Mouse (Mus musculus) forebrain, embryonic 10.5 days (tissue): ENCODE results near the gene Wtap. TPM values are rescaled to one million over a fixed set of nuclear protein-coding genes. Genes with fewer than 3 reads are reported as not detected.
"Not testable (repeated sequence)": the region's sequence is repeated elsewhere in the genome, so short reads cannot be mapped to it uniquely, and the experiment has no call there.

ENCODE experiments used
- DNase-seq: peaks from one replicate; pipeline ENCODE4 v3.0.0-alpha.2; 2017; ENCODE audit warnings: low spot score; ENCODE audit errors: extremely low spot score
- H3K27ac ChIP-seq: fragments of 300-500 bp; sonication (generic); 2 replicates; pipeline ENCODE4 v1.5.1; 2016; ENCODE audit warnings: mild to moderate bottlenecking
- H3K27me3 ChIP-seq: fragments of 300-500 bp; sonication (generic); 2 replicates; pipeline ENCODE4 v1.6.1; 2016; ENCODE audit warnings: mild to moderate bottlenecking; ENCODE audit not compliant: poor library complexity, severe bottlenecking
- H3K36me3 ChIP-seq: fragments of 300-500 bp; sonication (generic); replicated peaks from 2 replicates; pipeline ENCODE4 v1.6.1; 2016; ENCODE audit warnings: mild to moderate bottlenecking, moderate library complexity
- H3K4me1 ChIP-seq: fragments of 300-500 bp; sonication (generic); 2 replicates; pipeline ENCODE4 v1.6.1; 2016
- H3K4me3 ChIP-seq: fragments of 300-500 bp; sonication (generic); 2 replicates; pipeline ENCODE4 v1.5.1; 2016; ENCODE audit warnings: mild to moderate bottlenecking, moderate library complexity
- H3K9me3 ChIP-seq: fragments of 300-500 bp; sonication (generic); 2 replicates; pipeline ENCODE4 v1.6.1; 2016; ENCODE audit warnings: mild to moderate bottlenecking, moderate library complexity
- WGBS: fragments of 180-500 bp; shearing (Covaris S2); methylation state at CpG from one replicate; pipeline ENCODE4 v1.1.7; 2016; 5-methylcytosine and 5-hydroxymethylcytosine counted together
- polyA plus RNA-seq: library from polyadenylated mRNA; unstranded; fragments of >200 nt; fragmentation: Nextera tagmentation; extraction: Ambion mirVana; gene quantifications from 2 replicates; pipeline ENCODE4 v1.2.1, GENCODE M21; 2016

The Wtap gene
- polyA plus RNA-seq: 140 and 149 TPM in 2 replicates

GRCm38 (mm10) chr17:12994069-12994468 lies at the start of gene Wtap:
Gene Wtap, minus strand, starts transcription at chr17:12994169.
- Histone ChIP-seq H3K36me3 (peaks cover 5% of the 10 kb centered on the region), H3K27ac (peak within 1 kb of the TSS; percentile 99), H3K4me3 (peak within 1 kb of the TSS; percentile 99), H3K9me3 (no peaks in the 10 kb centered on the region), H3K4me1 (peaks cover 15% of the 10 kb centered on the region), H3K27me3 (no peaks in the 10 kb centered on the region)
- WGBS: 79% methylated on average over 1 of the region's 1 CpGs
- DNase-seq: no peak

GRCm38 (mm10) chr17:13036627-13037192 lies 42.7 kb upstream of the Wtap start:
- DNase-seq, H3K36me3 ChIP-seq, H3K9me3 ChIP-seq, H3K27me3 ChIP-seq, H3K27ac ChIP-seq, H3K4me3 ChIP-seq, H3K4me1 ChIP-seq: not testable (repeated sequence)
- 92% methylated on average over 4 of the region's 12 CpGs for WGBS

GRCm38 (mm10) chr17:13013316-13013715 lies 19.3 kb upstream of the Wtap start:
- H3K4me1 ChIP-seq: peaks cover 9% of the 10 kb centered on the region
- H3K36me3 ChIP-seq: peaks cover 57% of the 10 kb centered on the region
- no peak for DNase-seq
- no peaks in the 10 kb centered on the region for H3K27me3 ChIP-seq
- WGBS: 83% methylated on average over 3 of the region's 3 CpGs
- no peak overlapping the region for H3K4me3 ChIP-seq
- no peak overlapping the region for H3K27ac ChIP-seq
- no peaks in the 10 kb centered on the region for H3K9me3 ChIP-seq

GRCm38 (mm10) chr17:13009887-13010286 lies 15.9 kb upstream of the Wtap start:
- Histone ChIP-seq H3K4me1 (peaks cover 18% of the 10 kb centered on the region), H3K9me3 (no peaks in the 10 kb centered on the region), H3K27me3 (no peaks in the 10 kb centered on the region), H3K27ac (no peak overlapping the region), H3K4me3 (no peak overlapping the region), H3K36me3 (peaks cover 41% of the 10 kb centered on the region)
- WGBS: 54% methylated on average over 3 of the region's 3 CpGs
- DNase-seq: no peak

GRCm38 (mm10) chr17:13008528-13008927 lies 14.6 kb upstream of the Wtap start:
- peaks cover 28% of the 10 kb centered on the region for H3K36me3 ChIP-seq
- peak overlapping the region; percentile 88 for H3K27ac ChIP-seq
- DNase-seq: no peak
- peaks cover 18% of the 10 kb centered on the region for H3K4me1 ChIP-seq
- H3K27me3 ChIP-seq: no peaks in the 10 kb centered on the region
- H3K9me3 ChIP-seq: no peaks in the 10 kb centered on the region
- WGBS: 3% methylated on average over 10 of the region's 10 CpGs
- H3K4me3 ChIP-seq: peak overlapping the region; percentile 88

GRCm38 (mm10) chr17:13007730-13008425 lies 13.9 kb upstream of the Wtap start:
- Histone ChIP-seq H3K27ac (peak overlapping the region; percentile 88), H3K9me3 (no peaks in the 10 kb centered on the region), H3K27me3 (no peaks in the 10 kb centered on the region), H3K4me3 (peak overlapping the region; percentile 88), H3K36me3 (peaks cover 21% of the 10 kb centered on the region), H3K4me1 (peaks cover 18% of the 10 kb centered on the region)
- peak; percentile 98 for DNase-seq
- under 1% methylated on average over 76 of the region's 76 CpGs for WGBS

- H3K9me3 ChIP-seq: no peaks in the 10 kb centered on the region
- peak overlapping the region; percentile 88 for H3K4me3 ChIP-seq
- peaks cover 12% of the 10 kb centered on the region for H3K36me3 ChIP-seq
- peak overlapping the region; percentile 88; the same call in 1 of the 2 replicates for H3K27ac ChIP-seq
- DNase-seq: no peak
- peaks cover 18% of the 10 kb centered on the region for H3K4me1 ChIP-seq
- H3K27me3 ChIP-seq: no peaks in the 10 kb centered on the region
- 50% methylated on average over 5 of the region's 5 CpGs for WGBS
Measured at GRCm38 (mm10) chr17:13006984-13007383, 13.0 kb upstream of the Wtap start.

- WGBS: 95% methylated on average over 2 of the region's 2 CpGs
- not testable (repeated sequence) for H3K36me3 ChIP-seq, H3K9me3 ChIP-seq, DNase-seq, H3K27me3 ChIP-seq
- Histone ChIP-seq H3K27ac (peak within 1 kb of the TSS; percentile 88), H3K4me3 (peak within 1 kb of the TSS; percentile 88), H3K4me1 (peaks cover 18% of the 10 kb centered on the region)
Measured at GRCm38 (mm10) chr17:13006546-13006945, 12.6 kb upstream of the Wtap start, which contains the start of gene Sod2. Gene Sod2, plus strand, starts transcription at chr17:13006846.

GRCm38 (mm10) chr17:13004436-13004835 lies 10.5 kb upstream of the Wtap start:
- H3K36me3 ChIP-seq, H3K27me3 ChIP-seq, H3K27ac ChIP-seq, DNase-seq, H3K4me3 ChIP-seq, H3K9me3 ChIP-seq: not testable (repeated sequence)
- peaks cover 18% of the 10 kb centered on the region for H3K4me1 ChIP-seq
- 81% methylated on average over 2 of the region's 2 CpGs for WGBS

GRCm38 (mm10) chr17:13002243-13002642 lies 8.3 kb upstream of the Wtap start:
- not testable (repeated sequence) for H3K27me3 ChIP-seq, H3K27ac ChIP-seq, H3K4me3 ChIP-seq, H3K9me3 ChIP-seq, H3K4me1 ChIP-seq, H3K36me3 ChIP-seq, DNase-seq
- 92% methylated on average over 5 of the region's 5 CpGs for WGBS

GRCm38 (mm10) chr17:12999069-12999468 lies 5.1 kb upstream of the Wtap start:
- Histone ChIP-seq H3K36me3 (no peaks in the 10 kb centered on the region), H3K9me3 (no peaks in the 10 kb centered on the region), H3K4me1 (no peaks in the 10 kb centered on the region), H3K27me3 (no peaks in the 10 kb centered on the region), H3K27ac (no peak overlapping the region), H3K4me3 (no peak overlapping the region)
- 76% methylated on average over 6 of the region's 6 CpGs for WGBS
- no peak for DNase-seq

GRCm38 (mm10) chr17:12997890-12998289 lies 3.9 kb upstream of the Wtap start:
- no peak for DNase-seq
- H3K9me3 ChIP-seq: no peaks in the 10 kb centered on the region
- WGBS: 95% methylated on average over 5 of the region's 5 CpGs

GRCm38 (mm10) chr17:12996345-12996744 lies 2.4 kb upstream of the Wtap start:
- WGBS: 33% methylated on average over 3 of the region's 3 CpGs
- H3K4me3 ChIP-seq: no peak overlapping the region
- no peaks in the 10 kb centered on the region for H3K27me3 ChIP-seq
- no peak overlapping the region for H3K27ac ChIP-seq
- H3K9me3 ChIP-seq: no peaks in the 10 kb centered on the region
- DNase-seq: peak; percentile 32
- H3K36me3 ChIP-seq: no peaks in the 10 kb centered on the region
- peaks cover 5% of the 10 kb centered on the region; the same call in 1 of the 2 replicates for H3K4me1 ChIP-seq

More at GRCm38 (mm10) chr17:12997890-12998289, 3.9 kb upstream of the Wtap start:
- Histone ChIP-seq H3K4me3 (no peak overlapping the region), H3K4me1 (peaks cover 5% of the 10 kb centered on the region; the same call in 1 of the 2 replicates), H3K27me3 (no peaks in the 10 kb centered on the region), H3K27ac (no peak overlapping the region), H3K36me3 (no peaks in the 10 kb centered on the region)
